Mouse (Mus musculus) MEL (cell line): ENCODE measurements around the gene Tmem150c.

Experiments
- CHD2 ChIP-seq: IDR thresholded peaks from 2 replicates; pipeline ENCODE4 v1.6.1; 2011; ENCODE audit warnings: low read length, improper control_type of control experiment
- CTCF ChIP-seq, 3 experiments: IDR thresholded peaks in 2 of 3; conservative IDR thresholded peaks in 1 of 3; 2 replicates each; pipeline ENCODE4 v1.5.1; 2011 to 2012; ENCODE audit warnings: low read length in 3 of 3, low read depth in 2 of 3, mild to moderate bottlenecking in 2 of 3, improper control_type of control experiment in 1 of 3, inconsistent platforms in 1 of 3, mixed read lengths in 1 of 3, moderate library complexity in 1 of 3; ENCODE audit not compliant: control insufficient read depth in 1 of 3, insufficient read depth in 1 of 3, poor library complexity in 1 of 3, severe bottlenecking in 1 of 3
- MAX ChIP-seq: IDR thresholded peaks from 2 replicates; pipeline ENCODE4 v1.6.1; 2011; ENCODE audit warnings: low read length, improper control_type of control experiment
- MAZ ChIP-seq: IDR thresholded peaks from 2 replicates; pipeline ENCODE4 v1.6.1; 2012; ENCODE audit warnings: low read depth, mild to moderate bottlenecking, inconsistent platforms, low read length, improper control_type of control experiment
- NELFE ChIP-seq: IDR thresholded peaks from 2 replicates; pipeline ENCODE4 v1.6.1; 2011; ENCODE audit warnings: low read depth, low read length, improper control_type of control experiment
- NRF1 ChIP-seq: IDR thresholded peaks from 2 replicates; pipeline ENCODE4 v1.6.1; 2014; ENCODE audit warnings: low read depth, mild to moderate bottlenecking, inconsistent platforms, low read length, improper control_type of control experiment, moderate library complexity; ENCODE audit not compliant: poor library complexity, insufficient read depth, severe bottlenecking
- POLR2A ChIP-seq, 2 experiments: IDR thresholded peaks; 2 replicates each; pipeline ENCODE4 v1.6.1; 2011 to 2012; ENCODE audit warnings: low read length in 2 of 2, mild to moderate bottlenecking in 2 of 2, control low read depth in 1 of 2, improper control_type of control experiment in 1 of 2, low read depth in 1 of 2, moderate library complexity in 1 of 2; ENCODE audit not compliant: control insufficient read depth in 1 of 2, insufficient read depth in 1 of 2, poor library complexity in 1 of 2
- SMC3 ChIP-seq: IDR thresholded peaks from 2 replicates; pipeline ENCODE4 v1.6.1; 2011; ENCODE audit warnings: low read depth, low read length, improper control_type of control experiment
- TAL1 ChIP-seq: IDR thresholded peaks from 2 replicates; pipeline ENCODE4 v1.6.1; 2012; ENCODE audit warnings: mild to moderate bottlenecking, inconsistent platforms, low read length, moderate library complexity, mixed read lengths
- ZKSCAN1 ChIP-seq: IDR thresholded peaks from 2 replicates; pipeline ENCODE4 v1.6.1; 2012; ENCODE audit warnings: low read depth, mild to moderate bottlenecking, inconsistent platforms, low read length, improper control_type of control experiment, moderate library complexity

GRCm38 (mm10) chr5:100085097-100085496, 74.5 kb downstream of the Tmem150c start:
- TF ChIP-seq MAX (no peak), NELFE (no peak), POLR2A (IDR thresholded peaks at IDR 0.05; ENCODE audit: control insufficient read depth in 1 of 2, insufficient read depth in 1 of 2, low read depth in 1 of 2, low read length in 2 of 2, poor library complexity in 1 of 2) (no peak), CTCF (IDR thresholded peaks at IDR 0.05 in 2 of 3, conservative IDR thresholded peaks at IDR 0.05 in 1 of 3; ENCODE audit: control insufficient read depth in 1 of 3, insufficient read depth in 1 of 3, low read depth in 2 of 3, low read length in 3 of 3, poor library complexity in 1 of 3, severe bottlenecking in 1 of 3) (no peak), CHD2 (no peak), TAL1 (no peak), MAZ (no peak), ZKSCAN1 (no peak), NRF1 (no peak), SMC3 (no peak)
